Mouse (Mus musculus) kidney, adult 2 months (tissue): ENCODE data around the gene Tbxas1.

ENCODE experiments used
- CTCF ChIP-seq: fragments of 200-500 bp; conservative IDR thresholded peaks from 2 replicates; pipeline ENCODE4 v1.5.1; 2011; ENCODE audit warnings: low read depth, mild to moderate bottlenecking, control low read depth, low read length, moderate library complexity, mixed read lengths; ENCODE audit not compliant: insufficient read depth, insufficient read length
- POLR2A ChIP-seq: fragments of 200-500 bp; IDR thresholded peaks from one replicate; pipeline ENCODE4 v1.6.1; 2011; ENCODE audit warnings: low read depth, low read length, control low read depth

- no peak for TF ChIP-seq CTCF
- no peak for TF ChIP-seq POLR2A
Observed at GRCm38 (mm10) chr6:39040451-39040850, 165.2 kb downstream of the Tbxas1 start.
